Mouse (Mus musculus) brain, embryonic 14.5 days (tissue): ENCODE measurements around the gene Clstn3. TPM values are rescaled to one million over a fixed set of nuclear protein-coding genes. Genes with fewer than 3 reads are reported as not detected.
"Not testable (repeated sequence)": the region's sequence is repeated elsewhere in the genome, so short reads cannot be mapped to it uniquely, and the experiment has no call there.

Experiments used
- DNase-seq: peaks from one replicate; pipeline ENCODE4 v3.0.0-alpha.2; 2011; ENCODE audit warnings: low read depth
- CTCF ChIP-seq: fragments of 200-500 bp; IDR thresholded peaks from 2 replicates; pipeline ENCODE4 v1.5.1; 2012; ENCODE audit warnings: inconsistent platforms, mild to moderate bottlenecking, moderate library complexity, borderline replicate concordance; ENCODE audit not compliant: insufficient read depth, insufficient read length; ENCODE audit errors: extremely low read depth
- POLR2A ChIP-seq: fragments of 200-500 bp; IDR thresholded peaks from 2 replicates; pipeline ENCODE4 v1.6.1; 2012; ENCODE audit warnings: mild to moderate bottlenecking, inconsistent platforms, borderline replicate concordance; ENCODE audit not compliant: poor library complexity, insufficient read depth, insufficient read length, severe bottlenecking; ENCODE audit errors: extremely low read depth
- polyA plus RNA-seq: library from polyadenylated mRNA; depleted of rRNA; stranded (reverse); fragments of >200 nt; gene quantifications from 2 replicates; pipeline ENCODE4 v1.2.3, GENCODE M21; 2012; rRNA removed

Clstn3 gene
- polyA plus RNA-seq, 1 experiment = 109 TPM

DNA sequence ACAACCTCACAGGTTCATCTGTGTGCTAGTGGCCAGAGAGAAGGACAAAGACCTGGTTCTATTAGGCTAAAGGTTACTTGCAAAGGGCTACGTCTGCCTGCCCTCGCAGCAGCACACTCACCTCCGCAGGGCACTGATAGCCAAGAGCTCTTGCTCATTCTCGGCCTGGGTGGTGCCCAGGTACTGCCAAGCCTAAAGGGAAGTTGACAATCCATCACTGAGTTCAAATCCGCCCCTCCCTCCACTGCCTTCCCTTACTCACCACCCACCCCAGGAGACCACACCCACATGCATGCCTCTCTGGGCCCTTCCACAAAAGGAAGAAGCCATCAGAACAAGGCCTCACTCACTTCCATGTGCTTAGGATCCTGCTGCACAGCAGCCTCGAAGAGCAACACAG lies 64.9 kb downstream of the Clstn3 start:
- DNase-seq = no peak
- TF ChIP-seq CTCF (no peak), POLR2A (no peak)

GRCm38 (mm10) chr6:124394991-124395390 lies 69.6 kb downstream of the Clstn3 start:
- not testable (repeated sequence) for DNase-seq

Other genes starting within 250 kb of the Clstn3 start
- gene Vmn2r27, start 232.9 kb downstream of the Clstn3 start, polyA plus RNA-seq = not detected in 2 replicates
- 0.09 and 0.19 TPM in 2 replicates for gene Cd163, start 160.1 kb downstream of the Clstn3 start, polyA plus RNA-seq
- gene Pex5, start 49.7 kb downstream of the Clstn3 start, polyA plus RNA-seq = 81.1 and 91.3 TPM in 2 replicates
- gene C1rl, start 28.3 kb upstream of the Clstn3 start, polyA plus RNA-seq = 0.04 and 0.10 TPM in 2 replicates
- gene C1ra, start 47.6 kb upstream of the Clstn3 start, polyA plus RNA-seq = 0.15 and 0.22 TPM in 2 replicates
- 0.54 and 0.57 TPM in 2 replicates for gene C1s1, start 77.6 kb upstream of the Clstn3 start, polyA plus RNA-seq
- gene C1rb, start 105.5 kb upstream of the Clstn3 start, polyA plus RNA-seq = not detected in 2 replicates
- gene C1s2, start 171.3 kb upstream of the Clstn3 start, polyA plus RNA-seq = 0.31 and 0.32 TPM in 2 replicates
- gene Lpcat3, start 198.2 kb upstream of the Clstn3 start, polyA plus RNA-seq = 54.8 and 58.7 TPM in 2 replicates
- 95.2 and 132 TPM in 2 replicates for gene Emg1, start 247.4 kb upstream of the Clstn3 start, polyA plus RNA-seq
- gene Phb2, start 247.5 kb upstream of the Clstn3 start, polyA plus RNA-seq = 168 and 174 TPM in 2 replicates